Mouse (Mus musculus) adrenal gland, postnatal 36 days (tissue): ENCODE results near the gene Dpp6. TPM values are rescaled to one million over a fixed set of nuclear protein-coding genes. Genes with fewer than 3 reads are reported as not detected.

ENCODE experiments used
- DNase-seq, 2 experiments: peaks; one replicate each; pipeline ENCODE4 v3.0.0; 2021; ENCODE audit warnings: mixed read lengths in 1 of 2
- total RNA-seq, 2 experiments: library from RNA; stranded (reverse); gene quantifications; 2 replicates each; pipeline ENCODE4 v1.2.3; 2021

Dpp6 gene
- total RNA-seq, 2 experiments from 2014 or later = 4.9 to 6.3 TPM

DNA sequence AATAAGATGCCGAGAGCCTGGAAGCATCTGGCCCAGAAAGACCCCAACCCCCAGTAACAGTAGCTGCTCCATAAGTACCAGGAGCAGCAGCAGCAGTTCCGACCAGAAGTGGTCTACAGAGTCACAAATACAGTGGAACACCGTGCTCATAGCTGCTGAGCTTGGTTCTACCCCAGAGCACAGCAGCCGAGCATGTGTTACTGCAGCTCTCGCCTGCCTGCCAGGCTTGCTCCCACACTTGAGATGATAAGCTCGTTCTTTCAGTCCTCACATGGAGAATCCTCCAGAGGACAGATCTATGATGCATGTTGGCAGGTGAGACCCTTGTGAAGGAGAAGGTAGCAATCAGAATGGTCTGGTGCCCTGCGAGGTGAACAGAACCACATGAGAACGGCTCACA, 474.4 kb downstream of the Dpp6 start:
- DNase-seq = no peak

DNA sequence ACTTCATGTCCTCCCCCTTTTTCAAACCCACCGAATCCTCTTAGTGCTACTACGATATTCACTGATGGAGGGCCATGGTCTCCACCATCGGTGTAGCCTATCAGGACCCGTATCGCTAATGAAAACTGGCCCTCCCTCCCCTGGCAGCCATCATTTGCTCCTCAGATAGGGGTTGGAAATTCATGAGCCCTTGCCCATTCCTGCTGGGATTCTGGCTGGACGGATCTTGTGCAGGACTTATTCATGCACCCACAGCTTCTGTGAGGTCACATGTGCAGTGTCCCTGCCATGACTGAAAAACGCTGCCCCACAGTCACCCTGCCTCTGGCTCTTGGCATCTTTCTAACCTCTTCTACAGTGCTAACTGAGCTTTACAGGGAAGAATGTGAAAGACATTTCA, 475.2 kb downstream of the Dpp6 start:
- no peak for DNase-seq

DNA sequence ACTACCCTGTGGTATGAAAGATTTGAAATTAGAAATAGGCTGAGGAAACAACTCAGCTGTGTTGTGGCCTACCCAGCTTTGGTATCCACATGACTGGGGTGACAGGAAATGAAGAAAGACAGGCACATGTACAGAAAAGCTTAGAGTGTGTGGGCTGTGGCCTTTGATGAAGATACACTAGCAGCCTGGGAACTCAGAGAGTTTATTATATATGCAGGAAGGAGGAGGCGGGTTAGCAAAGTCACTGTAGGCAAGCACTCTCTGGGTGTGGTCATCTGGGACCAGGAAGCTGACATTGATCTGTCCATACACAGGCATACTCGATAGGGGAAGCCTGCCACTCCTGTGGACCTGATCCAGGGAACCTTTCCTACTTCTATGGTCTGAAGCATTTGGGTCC, 487.1 kb downstream of the Dpp6 start:
- no peak for DNase-seq

DNA sequence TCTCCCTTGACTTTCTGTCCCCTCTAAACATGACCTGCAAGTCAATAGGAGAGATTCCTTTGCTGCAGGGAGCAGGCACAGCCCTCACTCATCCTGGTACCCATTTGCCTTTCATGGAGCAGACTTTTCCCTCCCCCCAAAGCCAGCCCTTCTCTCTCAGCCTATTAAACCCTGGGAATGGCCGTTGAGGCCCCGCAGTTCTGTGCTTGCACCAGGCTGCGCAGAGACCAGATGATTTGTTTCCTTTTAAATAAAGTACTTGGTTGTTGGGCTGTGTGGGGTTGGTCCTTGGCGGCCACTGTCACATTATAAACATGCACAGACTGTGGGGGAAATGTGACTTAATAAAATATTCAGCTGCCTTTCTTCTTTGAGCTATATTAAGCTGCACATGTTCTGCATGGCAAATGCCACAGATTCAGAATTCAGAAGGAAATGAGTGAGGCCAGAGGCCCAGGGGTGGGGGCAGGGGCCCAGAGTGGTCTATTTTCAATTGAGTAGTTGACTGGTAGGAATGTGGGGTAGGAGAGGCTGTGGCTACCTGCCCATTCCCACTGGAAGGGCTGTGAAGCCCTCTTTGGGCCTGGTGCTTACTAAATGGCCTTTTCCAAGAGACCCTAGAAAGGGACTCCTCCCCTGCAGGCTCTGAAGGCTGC, 489.6 kb downstream of the Dpp6 start:
- DNase-seq = no peak

DNA sequence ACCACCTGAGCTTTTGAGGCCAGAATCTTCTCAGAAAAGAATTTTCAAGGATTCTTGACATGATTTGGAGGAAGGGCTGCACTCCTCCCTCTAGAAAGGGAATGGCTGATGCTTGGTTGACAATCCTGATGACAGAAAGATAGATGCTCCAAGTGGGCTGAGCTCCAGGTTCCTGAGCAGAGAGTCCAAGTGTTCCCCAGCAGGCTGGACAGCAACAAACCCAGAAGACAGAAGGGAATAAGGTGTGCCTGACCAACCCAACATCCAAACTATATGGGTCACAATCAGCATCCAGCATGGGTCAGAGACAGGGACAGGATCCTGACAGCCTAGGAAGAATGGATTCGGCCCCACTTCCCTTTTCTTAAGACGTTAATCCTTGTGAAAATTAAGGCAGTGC, 493.2 kb downstream of the Dpp6 start:
- no peak for DNase-seq

DNA sequence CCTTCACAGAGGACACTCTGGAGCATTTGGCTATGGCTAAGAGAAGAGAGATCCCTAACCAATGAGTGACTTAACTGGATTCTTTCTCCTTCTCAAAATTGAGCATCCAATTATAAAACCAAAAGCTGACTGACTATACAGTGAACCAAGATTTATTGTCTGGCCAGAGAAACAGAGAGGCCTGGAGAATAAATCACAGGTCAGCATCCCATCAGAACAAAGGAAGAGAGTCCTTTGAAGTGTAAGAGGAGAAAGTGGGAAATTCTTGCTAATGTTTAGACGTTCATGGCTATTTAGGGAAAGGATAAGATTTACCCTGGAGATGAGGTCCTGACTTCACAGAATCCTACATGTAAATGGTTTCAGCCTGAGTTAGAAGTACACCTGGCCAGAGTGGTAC, 499.7 kb downstream of the Dpp6 start:
- no peak for DNase-seq

DNA sequence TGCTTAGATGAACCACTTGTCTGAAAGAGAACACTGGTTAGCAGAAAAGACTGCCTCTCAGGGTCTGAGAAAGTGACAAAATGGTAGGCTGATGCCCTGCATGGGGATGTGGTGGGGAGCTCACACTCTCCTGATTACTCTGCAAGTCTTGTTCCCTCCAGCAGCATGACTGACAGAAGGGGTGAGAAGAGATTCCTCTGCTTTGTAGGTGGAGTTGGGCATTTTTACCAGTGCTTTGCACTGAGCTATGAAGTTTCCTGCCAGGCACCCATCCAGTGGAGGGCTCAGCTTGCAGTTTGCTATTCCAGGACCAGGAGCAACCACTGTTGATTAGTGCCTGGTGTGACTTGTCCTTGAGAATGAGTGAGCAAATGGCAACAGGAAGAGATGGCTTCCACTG, 500.3 kb downstream of the Dpp6 start:
- DNase-seq = no peak

DNA sequence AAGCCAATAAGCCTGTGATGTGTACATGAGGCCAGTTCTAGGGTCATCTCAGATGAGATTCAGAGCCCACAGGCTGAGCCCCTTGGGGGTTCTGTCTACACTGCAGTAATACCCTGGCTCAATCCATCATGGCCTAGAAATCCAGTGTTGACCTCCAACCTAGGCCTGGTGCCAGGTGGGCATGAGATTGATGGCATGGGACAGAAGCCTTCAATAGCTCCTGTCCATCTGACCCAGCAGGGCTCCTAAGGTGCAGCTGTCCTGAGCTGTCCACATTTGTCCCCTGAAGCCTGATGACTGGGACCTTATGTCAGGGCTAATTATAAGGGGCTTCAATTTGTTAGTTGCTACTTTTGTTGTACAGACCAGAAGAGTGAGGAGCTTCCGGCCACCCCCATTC, 500.8 kb downstream of the Dpp6 start:
- DNase-seq = no peak

DNA sequence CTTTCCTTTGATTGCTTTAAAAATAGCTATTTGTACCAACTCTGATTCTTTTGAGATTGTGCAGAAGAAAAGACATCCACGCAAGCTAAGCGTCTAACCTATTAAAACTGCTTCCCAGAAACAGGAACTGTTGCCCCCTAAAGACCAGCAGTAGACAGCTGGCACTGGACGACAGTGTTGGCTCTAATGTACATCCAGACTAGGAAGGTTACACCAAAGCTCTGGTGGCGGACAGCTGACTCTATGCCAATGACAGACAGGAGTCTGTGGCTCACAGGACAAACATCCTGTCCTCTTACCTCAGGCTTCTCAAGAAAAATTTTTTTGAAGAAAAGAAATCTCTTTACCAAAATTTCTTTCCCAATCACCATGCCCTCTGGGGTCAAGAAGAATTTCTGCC, 502.7 kb downstream of the Dpp6 start:
- DNase-seq = no peak

DNA sequence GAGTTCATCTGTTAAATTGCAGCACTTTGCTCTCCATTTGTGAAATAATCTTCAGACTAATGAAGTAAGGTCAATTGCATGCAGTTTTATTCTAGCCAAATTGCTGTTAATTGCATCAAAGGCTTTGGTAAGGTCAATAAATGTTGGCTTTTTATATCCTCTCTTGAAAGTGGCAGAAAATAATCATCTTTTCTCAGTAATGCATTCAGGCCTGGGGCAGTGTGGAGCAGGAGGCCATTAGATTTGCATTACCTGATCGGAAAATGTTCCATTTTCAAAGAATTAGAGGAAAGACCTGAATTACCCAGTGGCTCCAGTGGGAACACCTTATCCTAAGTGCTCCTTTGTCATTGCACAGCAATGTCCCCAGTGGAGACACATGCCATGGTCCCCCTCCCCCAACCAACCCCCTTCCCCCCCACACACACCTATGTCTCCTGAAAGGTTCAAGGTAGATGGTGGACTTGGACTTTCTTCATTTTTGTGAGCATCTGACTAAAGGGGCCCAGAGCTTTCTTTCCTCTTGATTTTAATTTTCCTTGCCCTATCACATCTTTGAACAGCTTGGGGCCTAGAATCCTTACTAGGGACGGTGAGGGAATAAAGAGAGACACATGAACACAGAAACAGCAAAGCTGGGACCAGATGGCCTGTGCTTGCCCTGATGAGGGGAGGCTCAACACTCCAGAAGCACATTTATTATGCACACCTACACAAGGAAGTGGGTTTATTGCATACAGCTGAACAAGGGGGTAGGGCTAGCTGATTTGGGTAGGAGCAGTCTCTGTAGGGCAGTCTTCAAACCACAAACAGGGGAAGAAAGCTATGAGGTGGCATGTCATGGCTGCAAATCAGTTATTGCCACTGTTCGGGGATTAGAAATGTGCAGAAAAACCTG, 506.1 kb downstream of the Dpp6 start:
- DNase-seq = no peak

DNA sequence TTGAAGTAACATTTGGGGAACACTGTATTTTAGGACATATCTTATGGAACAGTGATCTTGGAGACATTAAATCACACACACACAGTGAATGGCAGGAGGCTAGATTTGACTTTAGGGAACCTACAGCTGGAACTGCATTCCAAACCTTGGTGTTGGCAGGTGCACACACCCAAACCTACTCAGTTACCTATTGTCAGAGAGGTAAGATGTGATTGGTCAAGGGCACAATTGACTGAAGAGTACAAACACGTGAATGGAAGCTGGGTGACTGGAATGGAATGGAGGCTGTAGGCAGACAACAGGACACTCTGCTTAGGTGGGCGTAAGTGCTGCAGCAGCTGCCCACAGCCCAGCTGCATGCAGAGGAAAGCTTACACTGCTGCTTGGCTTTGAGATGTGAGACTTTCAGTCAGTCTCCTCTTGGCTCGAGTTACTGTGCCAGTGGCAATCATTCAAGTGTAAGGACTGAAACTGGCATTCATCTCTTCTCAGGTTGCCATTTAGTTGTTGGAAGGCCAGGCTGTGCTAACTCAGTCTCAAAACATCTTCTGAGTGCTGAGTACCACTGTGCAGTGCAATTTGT, 507.4 kb downstream of the Dpp6 start:
- DNase-seq = no peak

DNA sequence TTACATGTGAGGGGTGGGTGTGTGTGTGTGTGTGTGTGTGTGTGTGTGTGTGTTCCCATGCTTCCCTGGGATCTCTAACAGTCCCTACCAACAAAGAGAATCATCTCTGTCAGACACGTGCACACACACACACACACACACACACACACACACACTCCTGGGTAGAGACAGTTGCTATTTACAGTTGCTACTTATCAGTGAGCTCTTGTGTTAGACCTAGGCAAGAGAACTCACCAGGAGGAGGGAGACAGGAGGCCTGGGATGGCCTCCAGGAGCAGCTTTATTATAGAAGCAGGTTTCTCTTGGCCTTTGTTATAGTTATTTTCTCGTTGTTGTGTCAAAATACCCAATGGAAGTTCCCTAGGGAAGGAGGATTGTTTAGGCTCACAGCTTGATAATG, 519.7 kb downstream of the Dpp6 start:
- DNase-seq = no peak

DNA sequence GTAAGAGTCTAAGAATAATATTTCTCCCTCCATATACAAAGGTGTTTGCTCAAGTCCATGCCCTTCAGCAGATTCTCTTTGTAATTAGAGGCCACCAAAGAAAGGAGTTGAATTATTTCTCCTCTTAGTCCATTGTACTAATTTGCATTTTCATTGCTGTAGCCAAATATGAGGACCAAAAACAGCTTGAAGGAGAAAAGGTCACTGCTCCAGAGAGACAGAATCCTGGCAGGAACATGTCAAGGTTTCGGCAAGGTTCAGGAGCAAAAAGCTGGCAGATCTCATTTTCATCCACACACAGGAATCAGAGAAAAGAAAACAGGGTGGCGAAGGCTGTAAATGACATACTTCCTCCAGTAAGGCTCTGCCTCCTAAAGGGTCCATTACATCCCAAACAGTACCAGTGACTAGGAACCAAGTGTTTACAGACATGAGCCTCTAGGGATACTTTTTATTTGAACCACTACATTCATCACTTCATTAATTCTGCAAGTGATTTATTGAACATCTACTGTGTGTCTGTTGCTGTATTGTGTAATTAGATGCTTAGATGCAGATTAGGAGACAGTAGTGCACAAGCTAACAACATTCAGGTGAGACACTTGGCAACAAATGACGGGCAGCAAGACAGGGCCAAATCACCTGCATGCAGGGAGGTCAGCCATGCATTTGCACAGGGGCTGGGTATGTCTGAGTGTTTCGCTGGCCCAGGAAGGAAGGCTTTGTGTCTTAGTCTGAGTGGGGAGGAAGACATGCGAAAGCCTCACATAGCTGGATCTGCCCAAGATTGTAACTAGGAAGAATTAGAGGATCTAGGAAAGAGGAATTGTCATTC, 522.4 kb downstream of the Dpp6 start:
- DNase-seq = no peak

DNA sequence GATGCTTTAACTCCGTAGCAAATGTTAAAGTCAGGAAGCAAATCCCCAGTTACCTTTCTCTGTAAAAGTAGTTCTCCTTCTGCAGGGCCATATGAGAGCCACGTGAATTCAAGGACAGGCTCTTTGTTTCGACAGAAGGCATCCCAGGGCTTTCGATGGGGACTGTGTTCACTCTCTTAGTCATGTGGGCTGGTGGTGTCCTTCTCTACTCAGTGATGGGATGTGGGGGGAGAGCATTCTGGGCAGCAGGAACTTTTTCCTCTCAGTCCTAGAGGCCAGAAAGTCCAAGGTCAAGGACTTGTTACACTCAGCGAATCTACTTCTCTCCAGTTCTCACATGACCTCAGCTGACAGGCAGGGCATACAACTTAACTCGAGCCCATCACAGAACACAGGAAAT, 525.3 kb downstream of the Dpp6 start:
- peak; percentile 23 to 46 for DNase-seq

DNA sequence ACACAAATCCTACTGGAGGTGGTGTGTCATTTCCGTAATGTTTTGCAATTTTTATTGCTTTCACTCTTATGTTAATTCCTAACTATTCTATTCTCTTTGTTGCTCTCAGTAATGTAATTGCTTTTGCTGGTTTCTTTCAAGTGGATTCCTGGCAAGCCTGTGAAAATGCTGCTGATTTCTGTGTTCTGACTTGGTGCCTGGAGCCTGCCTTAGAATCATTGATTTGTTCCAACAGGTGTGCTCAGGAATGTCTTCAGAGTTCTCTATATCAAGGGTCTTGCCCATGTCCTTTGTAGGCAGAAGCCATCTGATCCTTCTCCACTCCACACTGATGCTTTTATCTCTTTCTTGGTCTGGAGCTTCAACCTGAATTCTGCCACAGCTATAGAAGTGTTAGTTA, 526.6 kb downstream of the Dpp6 start:
- no peak for DNase-seq

DNA sequence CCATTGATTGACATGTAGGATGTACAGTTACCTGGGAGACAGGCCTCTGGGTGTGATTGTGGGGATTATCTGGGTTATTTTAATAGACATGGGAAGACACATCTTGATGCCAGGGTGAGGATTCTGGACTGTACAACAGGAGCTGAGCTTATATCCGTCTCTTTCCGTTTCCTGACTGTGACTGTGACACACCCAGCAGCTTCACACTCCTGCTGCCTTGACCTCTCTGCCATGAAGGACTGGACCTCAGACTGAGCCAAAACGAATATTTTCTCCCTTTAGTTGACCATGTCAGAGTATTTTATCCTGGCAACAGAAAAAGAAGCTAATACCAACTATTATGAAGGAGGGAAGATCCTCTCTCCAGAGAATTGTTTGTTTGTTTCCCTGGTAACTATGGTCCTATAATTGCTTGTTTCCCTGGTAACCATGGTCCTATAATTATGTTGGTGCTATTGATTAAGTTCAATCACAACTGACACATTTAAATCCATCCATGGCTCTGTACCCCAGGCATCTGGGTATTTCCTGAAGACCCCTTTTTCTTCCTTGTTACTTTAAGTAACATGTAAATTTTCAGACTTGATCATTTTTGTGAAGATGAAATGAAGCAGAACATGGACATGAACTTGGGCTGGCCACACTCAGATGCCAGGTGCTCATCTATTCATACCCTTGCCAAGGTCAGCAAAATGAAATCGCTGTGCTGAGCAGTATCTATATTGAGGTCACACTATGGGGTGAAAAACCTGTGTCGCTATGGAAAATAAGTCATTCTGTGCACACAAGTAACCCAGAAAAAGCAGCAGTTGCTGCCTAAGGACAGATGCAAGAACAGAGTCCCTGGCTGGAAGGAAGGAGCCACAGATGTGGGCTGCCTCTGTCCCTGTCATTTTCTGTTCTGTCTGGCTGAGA, 531.4 kb downstream of the Dpp6 start:
- DNase-seq = peak; percentile 47 to 55

DNA sequence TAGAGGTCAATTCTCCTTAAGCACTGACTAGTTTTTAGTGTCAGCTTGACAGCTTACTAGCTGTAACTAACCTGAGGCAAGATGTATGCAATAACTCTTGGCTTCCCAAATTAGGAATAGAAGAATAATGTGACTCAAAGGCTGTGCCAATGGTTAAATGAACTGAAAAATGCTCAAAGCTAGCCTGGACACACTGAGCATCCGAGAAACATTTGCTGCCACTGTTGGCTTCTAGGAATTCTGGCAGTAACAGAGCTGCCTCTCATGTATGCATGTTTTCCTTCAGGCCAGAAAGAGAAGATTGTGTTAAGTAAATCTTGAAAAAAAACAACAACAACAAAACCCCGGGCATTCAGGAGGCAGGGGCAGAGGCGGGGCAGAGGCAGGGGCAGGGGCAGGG, 540.6 kb downstream of the Dpp6 start:
- DNase-seq = no peak

DNA sequence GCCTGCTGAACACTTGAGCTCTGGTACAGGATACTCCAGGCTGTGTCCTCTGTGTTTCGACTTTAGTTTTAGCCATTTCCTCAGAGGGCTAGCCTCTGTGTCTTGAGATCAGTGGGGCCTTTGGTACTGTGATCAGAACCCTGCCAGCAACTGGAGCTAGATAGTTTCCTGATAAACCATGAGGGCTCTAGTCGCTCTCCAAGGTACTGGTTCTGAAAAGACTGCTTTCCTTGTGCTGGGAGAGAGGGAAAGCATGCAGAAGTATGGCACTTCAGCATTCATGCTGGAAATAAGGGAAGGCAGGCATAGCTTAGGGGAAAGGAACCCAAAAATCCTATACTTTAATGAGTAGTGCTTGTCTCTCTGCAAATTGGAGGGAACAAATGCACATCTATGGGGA, 548.9 kb downstream of the Dpp6 start:
- no peak for DNase-seq

DNA sequence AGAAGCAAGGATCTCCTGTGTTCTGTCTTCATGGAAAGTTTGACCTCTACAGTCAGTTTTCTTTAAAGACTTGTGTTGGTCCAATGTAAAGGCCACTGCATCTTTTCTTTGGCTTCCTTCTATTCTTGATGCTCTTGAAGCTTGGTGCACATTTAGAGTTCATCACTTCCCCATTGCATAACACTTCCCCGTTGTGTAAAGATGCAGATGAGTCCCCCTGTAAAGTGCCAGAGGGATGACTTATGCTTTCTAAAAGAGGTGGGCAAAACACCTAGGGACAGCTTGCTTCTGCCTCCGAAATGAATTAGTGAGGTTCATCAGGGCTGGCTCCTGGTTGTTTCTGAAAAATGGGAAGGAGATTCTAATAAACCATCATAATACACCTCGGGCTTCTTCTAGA, 553.8 kb downstream of the Dpp6 start:
- DNase-seq = no peak

DNA sequence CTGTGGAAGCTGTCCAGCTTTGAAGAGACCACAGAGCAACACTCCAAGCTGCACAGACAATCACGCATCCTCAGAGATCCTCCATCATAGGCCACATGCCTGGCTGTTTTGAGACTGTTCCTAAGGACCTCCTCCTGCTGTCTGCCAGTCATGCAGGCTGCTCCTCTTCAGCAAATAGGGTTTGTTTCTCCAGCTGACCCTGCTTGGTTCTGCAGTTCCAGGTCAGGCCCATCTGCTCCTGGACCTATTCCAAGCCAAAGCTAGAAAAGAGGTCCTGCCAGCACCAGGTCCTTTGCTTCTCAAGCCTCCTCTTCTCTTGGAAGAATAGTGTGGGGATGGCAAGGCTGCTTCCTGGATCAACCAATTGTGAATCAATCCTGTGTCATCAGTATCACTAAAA, 556.9 kb downstream of the Dpp6 start:
- DNase-seq = no peak

DNA sequence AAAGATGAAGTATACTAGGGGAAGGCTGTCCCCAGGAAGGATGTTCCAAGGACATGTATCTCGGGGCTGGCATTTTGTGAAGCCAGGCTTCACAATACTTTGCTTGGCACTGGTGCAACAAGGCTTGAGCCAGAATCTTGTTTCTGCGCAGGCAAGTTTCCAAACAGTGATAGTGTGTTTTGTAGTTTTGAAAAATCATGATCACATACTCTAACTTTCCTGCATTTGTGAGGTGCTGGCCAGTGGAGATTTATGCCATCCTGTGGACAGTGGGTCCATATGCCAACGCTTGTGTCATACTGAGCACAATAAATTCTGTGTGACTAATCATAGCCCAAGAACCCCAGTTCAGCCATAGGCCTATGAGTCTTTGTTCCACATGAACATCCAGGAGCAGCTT, 558.8 kb downstream of the Dpp6 start:
- peak; percentile 38 to 57 for DNase-seq
